Mouse (Mus musculus) liver, embryonic 15.5 days (tissue): ENCODE data around the gene Med12l. TPM values are rescaled to one million over a fixed set of nuclear protein-coding genes. Genes with fewer than 3 reads are reported as not detected.

Source experiments
- ATAC-seq: fragments of 200-750 bp; cut with Nextera tagmentation; 2 replicates; pipeline ENCODE4 v1.8.0; 2017; ENCODE audit warnings: moderate number of reproducible peaks, mild to moderate bottlenecking, moderate library complexity; ENCODE audit not compliant: insufficient read depth
- H3K27ac ChIP-seq: fragments of 300-500 bp; sonication (generic); replicated peaks from 2 replicates; pipeline ENCODE4 v1.5.1; 2015; ENCODE audit warnings: mild to moderate bottlenecking, inconsistent platforms
- H3K27me3 ChIP-seq: fragments of 300-500 bp; sonication (generic); 2 replicates; pipeline ENCODE4 v1.6.1; 2015; ENCODE audit warnings: mild to moderate bottlenecking, inconsistent platforms
- H3K36me3 ChIP-seq: fragments of 300-500 bp; sonication (generic); replicated peaks from 2 replicates; pipeline ENCODE4 v1.6.1; 2015; ENCODE audit warnings: moderate library complexity, mild to moderate bottlenecking, inconsistent platforms
- H3K4me1 ChIP-seq: fragments of 300-500 bp; sonication (generic); replicated peaks from 2 replicates; pipeline ENCODE4 v1.6.1; 2015; ENCODE audit warnings: inconsistent platforms
- H3K4me2 ChIP-seq: fragments of 300-500 bp; sonication (generic); 2 replicates; pipeline ENCODE4 v1.6.1; 2015; ENCODE audit warnings: moderate library complexity, mild to moderate bottlenecking, inconsistent platforms
- H3K4me3 ChIP-seq: fragments of 300-500 bp; sonication (generic); replicated peaks from 2 replicates; pipeline ENCODE4 v1.5.1; 2015; ENCODE audit warnings: mild to moderate bottlenecking, inconsistent platforms
- H3K9ac ChIP-seq: fragments of 300-500 bp; sonication (generic); 2 replicates; pipeline ENCODE4 v1.6.1; 2015; ENCODE audit warnings: moderate library complexity, mild to moderate bottlenecking, inconsistent platforms
- H3K9me3 ChIP-seq: fragments of 300-500 bp; sonication (generic); replicated peaks from 2 replicates; pipeline ENCODE4 v1.6.1; 2016; ENCODE audit warnings: inconsistent platforms
- WGBS: fragments of 180-500 bp; shearing (Covaris S2); methylation state at CpG from one replicate; pipeline ENCODE4 v1.1.7; 2015; ENCODE audit warnings: mixed read lengths; ENCODE audit not compliant: insufficient replicate concordance; 5-methylcytosine and 5-hydroxymethylcytosine counted together
- polyA plus RNA-seq: library from polyadenylated mRNA; unstranded; fragments of >200 nt; fragmentation: Nextera tagmentation; extraction: Ambion mirVana; gene quantifications from 2 replicates; pipeline ENCODE4 v1.2.1, GENCODE M21; 2015

The Med12l gene
- polyA plus RNA-seq, 1 experiment from 2014 or later: 0.46 TPM

DNA sequence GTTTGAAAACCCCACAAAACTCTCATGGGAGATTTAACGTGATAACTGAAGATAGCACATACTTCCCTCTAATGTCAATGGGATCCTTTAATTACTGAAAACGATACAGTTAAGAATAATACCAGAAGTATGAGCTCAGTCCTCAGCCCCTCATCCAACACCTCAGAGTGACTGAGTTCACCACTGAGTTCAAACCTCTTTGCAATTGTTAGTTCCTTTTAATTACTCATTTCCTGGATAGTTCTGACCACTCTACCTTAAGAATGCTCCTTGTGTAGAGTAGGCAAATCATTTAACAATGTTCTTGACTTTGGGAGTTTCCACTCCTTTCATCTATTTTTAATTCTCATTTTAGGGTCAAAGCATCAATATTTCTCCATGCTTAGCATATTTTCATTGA is 213.7 kb downstream of the Med12l start:
- 56% methylated on average over 2 of the region's 2 CpGs for WGBS
- no peak overlapping the region for H3K27ac ChIP-seq
- no peaks in the 10 kb centered on the region for H3K27me3 ChIP-seq
- H3K4me1 ChIP-seq: no peaks in the 10 kb centered on the region
- no peak overlapping the region for H3K4me2 ChIP-seq
- no peak overlapping the region for H3K9ac ChIP-seq
- no peaks in the 10 kb centered on the region for H3K9me3 ChIP-seq
- no peak overlapping the region for H3K4me3 ChIP-seq
- H3K36me3 ChIP-seq: no peaks in the 10 kb centered on the region
- ATAC-seq: no peak

DNA sequence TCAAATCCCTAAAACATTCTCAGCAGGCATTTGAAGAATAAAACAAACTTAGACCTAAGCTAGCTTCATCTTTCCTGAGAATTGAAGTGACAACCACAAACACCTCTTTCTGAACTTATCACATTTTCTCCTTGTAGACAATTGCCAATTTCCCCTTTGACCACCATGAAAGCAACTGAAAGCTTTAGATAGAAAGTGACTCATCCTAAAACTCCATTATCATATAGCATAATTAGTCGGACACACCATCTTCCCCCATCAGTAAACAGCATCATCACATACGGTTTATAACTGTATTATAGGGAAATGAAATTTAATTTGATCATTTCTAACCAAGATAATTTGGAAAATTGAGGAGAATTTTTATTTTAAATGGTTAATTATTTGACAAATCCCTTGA is 216.7 kb downstream of the Med12l start:
- ATAC-seq: no peak
- H3K27ac ChIP-seq: no peak overlapping the region
- no peaks in the 10 kb centered on the region for H3K36me3 ChIP-seq
- no peak overlapping the region for H3K9ac ChIP-seq
- no peaks in the 10 kb centered on the region for H3K27me3 ChIP-seq
- no peaks in the 10 kb centered on the region for H3K9me3 ChIP-seq
- H3K4me2 ChIP-seq: no peak overlapping the region
- H3K4me1 ChIP-seq: no peaks in the 10 kb centered on the region
- 43% methylated on average over 2 of the region's 2 CpGs for WGBS
- no peak overlapping the region for H3K4me3 ChIP-seq

DNA sequence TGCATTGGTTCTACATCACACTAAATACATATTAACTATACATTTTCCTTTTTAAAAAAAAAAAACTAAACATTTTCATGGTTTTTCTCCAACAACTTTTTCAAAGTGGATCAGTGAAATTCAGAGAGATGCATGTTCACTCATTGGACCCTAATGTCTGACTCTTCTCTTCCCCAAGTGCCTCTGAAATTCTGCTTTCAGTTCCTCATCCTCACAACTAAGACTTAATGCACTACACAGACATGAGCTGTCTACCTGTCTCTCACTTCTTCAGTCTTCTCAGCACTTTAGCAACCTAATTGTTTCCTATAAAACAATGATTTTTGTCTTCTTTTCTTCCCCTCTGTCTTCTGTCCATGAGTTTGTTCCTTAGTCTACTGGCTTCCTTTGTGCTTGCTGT is 219.8 kb downstream of the Med12l start:
- H3K36me3 ChIP-seq: no peaks in the 10 kb centered on the region
- no peaks in the 10 kb centered on the region for H3K27me3 ChIP-seq
- no peaks in the 10 kb centered on the region for H3K4me1 ChIP-seq
- H3K4me2 ChIP-seq: no peak overlapping the region
- no peak overlapping the region for H3K9ac ChIP-seq
- no peak for ATAC-seq
- no peaks in the 10 kb centered on the region for H3K9me3 ChIP-seq
- H3K4me3 ChIP-seq: no peak overlapping the region
- H3K27ac ChIP-seq: no peak overlapping the region

DNA sequence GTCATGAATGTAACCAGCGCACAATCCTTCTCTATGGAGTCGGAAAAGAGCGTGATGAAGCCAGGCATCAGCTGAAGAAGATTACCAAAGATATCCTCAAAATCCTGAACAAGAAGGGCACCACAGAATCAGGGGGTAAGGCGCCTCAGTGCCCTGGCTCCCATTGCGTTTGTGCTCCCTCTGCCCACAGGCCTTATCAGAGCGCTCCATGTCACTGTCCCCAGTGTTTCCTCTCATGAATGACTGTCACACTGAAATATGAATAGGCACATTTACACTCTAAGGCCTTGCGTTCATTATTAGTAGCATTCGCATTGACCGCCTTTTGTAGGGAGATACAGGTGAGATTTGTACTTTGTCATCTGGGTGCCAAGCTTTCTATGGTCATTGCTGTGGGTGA is 222.1 kb downstream of the Med12l start:
- ATAC-seq: no peak

GRCm38 (mm10) chr3:59228730-59229551 is 223.3 kb downstream of the Med12l start:
- Histone ChIP-seq H3K27ac (peak overlapping the region; percentile 59), H3K27me3 (no peaks in the 10 kb centered on the region), H3K36me3 (no peaks in the 10 kb centered on the region), H3K4me1 (no peaks in the 10 kb centered on the region), H3K9me3 (no peaks in the 10 kb centered on the region), H3K4me3 (no peak overlapping the region), H3K9ac (no peak overlapping the region), H3K4me2 (0 out of 2 replicates have a peak overlapping the region, but pooled peaks have one; percentile 14)
- ATAC-seq: no peak; the same call in 1 of the 2 replicates
- 30% methylated on average over 10 of the region's 10 CpGs for whole genome bisulfite sequencing

More for the DNA sequence above, 222.1 kb downstream of the Med12l start:
- no peaks in the 10 kb centered on the region for H3K36me3 ChIP-seq
- H3K4me2 ChIP-seq: no peak overlapping the region
- H3K4me3 ChIP-seq: no peak overlapping the region
- H3K9ac ChIP-seq: no peak overlapping the region
- no peaks in the 10 kb centered on the region for H3K4me1 ChIP-seq
- no peak overlapping the region for H3K27ac ChIP-seq
- 41% methylated on average over 9 of the region's 9 CpGs for WGBS
- no peaks in the 10 kb centered on the region for H3K27me3 ChIP-seq
- no peaks in the 10 kb centered on the region for H3K9me3 ChIP-seq

GRCm38 (mm10) chr3:59230912-59231311 is 225.3 kb downstream of the Med12l start:
- no peak overlapping the region for H3K9ac ChIP-seq
- H3K27ac ChIP-seq: no peak overlapping the region
- WGBS: 64% methylated on average over 3 of the region's 3 CpGs
- no peaks in the 10 kb centered on the region for H3K4me1 ChIP-seq
- H3K27me3 ChIP-seq: no peaks in the 10 kb centered on the region
- no peak for ATAC-seq
- H3K36me3 ChIP-seq: no peaks in the 10 kb centered on the region
- H3K4me3 ChIP-seq: no peak overlapping the region
- H3K4me2 ChIP-seq: no peak overlapping the region
- H3K9me3 ChIP-seq: no peaks in the 10 kb centered on the region

GRCm38 (mm10) chr3:59234878-59235277 is 229.3 kb downstream of the Med12l start:
- no peaks in the 10 kb centered on the region for H3K9me3 ChIP-seq
- H3K4me2 ChIP-seq: no peak overlapping the region
- H3K4me1 ChIP-seq: no peaks in the 10 kb centered on the region
- H3K27ac ChIP-seq: no peak overlapping the region
- H3K36me3 ChIP-seq: no peaks in the 10 kb centered on the region
- H3K9ac ChIP-seq: no peak overlapping the region
- H3K4me3 ChIP-seq: no peak overlapping the region
- WGBS: 21% methylated on average over 5 of the region's 5 CpGs
- ATAC-seq: no peak
- H3K27me3 ChIP-seq: no peaks in the 10 kb centered on the region

GRCm38 (mm10) chr3:59243384-59243783 is 237.8 kb downstream of the Med12l start:
- no peaks in the 10 kb centered on the region for H3K36me3 ChIP-seq
- no peak overlapping the region for H3K27ac ChIP-seq
- no peaks in the 10 kb centered on the region for H3K27me3 ChIP-seq
- H3K9ac ChIP-seq: no peak overlapping the region
- 58% methylated on average over 6 of the region's 6 CpGs for WGBS
- H3K4me3 ChIP-seq: no peak overlapping the region
- no peak overlapping the region for H3K4me2 ChIP-seq
- H3K9me3 ChIP-seq: no peaks in the 10 kb centered on the region
- no peaks in the 10 kb centered on the region for H3K4me1 ChIP-seq
- no peak for ATAC-seq

DNA sequence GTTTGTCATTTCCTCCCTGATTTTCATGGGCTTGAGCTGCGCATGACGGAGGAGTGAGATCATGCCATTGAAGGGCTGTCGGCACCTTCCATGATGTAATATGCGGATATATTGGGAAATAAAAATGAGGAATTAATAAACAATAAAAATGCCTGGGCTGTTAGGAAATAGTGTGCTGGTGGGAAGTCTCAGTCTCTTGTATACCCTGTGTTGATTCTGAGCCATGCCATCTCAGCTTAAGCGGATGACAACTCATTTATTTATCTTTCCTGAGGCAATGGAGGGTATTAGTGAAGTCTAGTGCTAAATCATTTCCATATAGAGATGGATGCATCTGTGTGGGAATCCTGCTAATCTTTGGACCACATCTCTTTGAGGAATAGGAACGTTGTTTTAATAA is 242.4 kb downstream of the Med12l start:
- H3K4me2 ChIP-seq: no peak overlapping the region
- 83% methylated on average over 6 of the region's 6 CpGs for WGBS

DNA sequence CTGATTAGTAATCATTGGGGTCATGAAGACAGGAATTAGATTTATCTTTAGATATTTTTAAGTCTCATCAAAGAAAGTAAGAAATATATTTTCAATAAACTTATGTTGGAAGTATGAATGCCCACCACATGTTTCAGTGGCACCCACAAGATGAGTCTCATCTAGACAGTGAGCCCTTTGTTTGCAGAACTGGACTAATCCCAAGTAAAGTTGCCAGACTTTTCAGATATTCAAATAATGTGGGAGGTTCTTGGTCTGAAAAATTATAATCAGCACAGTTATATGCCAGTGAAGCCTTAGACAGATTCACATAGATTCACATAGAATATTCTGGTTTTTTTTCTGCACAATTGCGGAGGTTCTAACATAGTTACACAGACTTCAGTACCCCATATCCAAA is 244.8 kb downstream of the Med12l start:
- H3K4me1 ChIP-seq: no peaks in the 10 kb centered on the region
- H3K4me2 ChIP-seq: no peak overlapping the region
- H3K9ac ChIP-seq: no peak overlapping the region
- no peaks in the 10 kb centered on the region for H3K9me3 ChIP-seq
- H3K36me3 ChIP-seq: no peaks in the 10 kb centered on the region
- H3K27me3 ChIP-seq: no peaks in the 10 kb centered on the region
- no peak overlapping the region for H3K4me3 ChIP-seq
- no peak overlapping the region for H3K27ac ChIP-seq
- no peak for ATAC-seq
- WGBS: 78% methylated on average over 1 of the region's 1 CpGs

More for the DNA sequence above, 242.4 kb downstream of the Med12l start:
- no peak for ATAC-seq
- H3K27me3 ChIP-seq: no peaks in the 10 kb centered on the region
- no peak overlapping the region for H3K27ac ChIP-seq
- H3K36me3 ChIP-seq: no peaks in the 10 kb centered on the region
- H3K4me1 ChIP-seq: no peaks in the 10 kb centered on the region
- H3K9ac ChIP-seq: no peak overlapping the region
- H3K9me3 ChIP-seq: no peaks in the 10 kb centered on the region
- no peak overlapping the region for H3K4me3 ChIP-seq

DNA sequence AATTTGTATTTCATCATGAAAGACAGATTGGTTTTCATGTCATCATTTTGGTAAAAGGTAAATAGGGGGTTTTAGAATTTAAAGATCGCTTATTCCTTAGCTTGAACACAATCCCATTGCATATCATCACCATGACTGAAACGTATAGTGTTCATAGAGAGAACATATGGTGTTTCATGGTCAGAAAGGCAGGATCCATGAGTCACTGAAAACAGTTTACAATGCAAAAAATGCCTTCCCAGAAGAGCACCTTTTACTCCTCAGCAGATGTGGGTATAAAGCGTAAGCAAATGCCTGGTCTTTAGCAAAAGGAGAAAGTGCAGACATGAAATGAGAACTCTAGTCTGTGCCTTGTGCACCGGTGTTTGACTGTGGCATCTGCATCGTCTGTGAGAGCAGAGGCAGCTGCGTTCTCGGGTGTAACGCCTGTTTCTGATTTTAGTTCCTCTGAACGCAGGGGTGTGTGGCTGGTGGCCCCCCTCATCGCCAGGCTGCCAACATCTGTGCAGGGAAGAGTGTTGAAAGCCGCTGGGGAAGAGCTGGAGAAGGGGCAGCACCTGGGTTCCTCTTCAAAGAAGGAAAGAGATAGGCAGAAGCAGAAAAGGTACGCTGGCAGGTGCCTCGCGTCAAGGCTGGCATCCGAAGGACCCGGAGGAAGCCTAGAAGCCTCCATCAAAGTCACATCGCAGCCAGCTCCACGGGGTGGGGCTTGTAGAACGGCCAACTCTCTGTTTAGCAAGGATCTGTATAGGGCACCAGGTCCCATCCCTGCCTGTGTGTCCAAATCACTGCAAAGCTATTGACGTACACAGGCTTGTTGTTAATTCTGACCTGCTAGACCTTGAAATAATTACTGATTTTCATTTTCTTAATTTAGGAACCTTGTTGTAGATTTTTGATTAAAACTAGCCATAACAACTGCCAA is 252.4 kb downstream of the Med12l start:
- H3K27me3 ChIP-seq: no peaks in the 10 kb centered on the region
- H3K9me3 ChIP-seq: no peaks in the 10 kb centered on the region
- no peak for ATAC-seq
- no peak overlapping the region for H3K4me2 ChIP-seq
- no peak overlapping the region for H3K27ac ChIP-seq
- 69% methylated on average over 20 of the region's 20 CpGs for WGBS
- no peaks in the 10 kb centered on the region for H3K36me3 ChIP-seq
- H3K9ac ChIP-seq: no peak overlapping the region
- H3K4me3 ChIP-seq: no peak overlapping the region
- no peaks in the 10 kb centered on the region for H3K4me1 ChIP-seq
